Mouse (Mus musculus): Measurements from ENCODE around the gene Mrpl50. TPM values are rescaled to one million over a fixed set of nuclear protein-coding genes. Genes with fewer than 3 reads are reported as not detected.

Gene Mrpl50
- 63.7 TPM for polyA plus RNA-seq (2014; fragmentation: Illumina TruSeq; extraction: RNeasy Lipid Tissue Mini Kit (QIAGEN cat#74804); ENCODE audit: low read depth, low replicate concordance)

GRCm38 (mm10) chr4:49520572-49521340 lies at the start of gene Mrpl50, which contains the start of gene Zfp189:
TSS of gene Mrpl50 (minus strand) at chr4:49521093.
TSS of gene Zfp189 (plus strand) at chr4:49521176.

GRCm38 (mm10) chr4:49549383-49549782 lies 28.5 kb upstream of the Mrpl50 start, which contains the start of gene Aldob:
TSS of gene Aldob (minus strand) at chr4:49549546.

GRCm38 (mm10) chr4:49506386-49506785 lies 14.5 kb downstream of the Mrpl50 start, which contains the start of gene Baat:
TSS of gene Baat (minus strand) at chr4:49506557.

GRCm38 (mm10) chr4:49473435-49474100 lies 47.3 kb downstream of the Mrpl50 start, which contains the start of gene Acnat1:
TSS of gene Acnat1 (minus strand) at chr4:49473912.

Other genes starting within 250 kb of the Mrpl50 start
- gene Acnat2, start 112.9 kb downstream of the Mrpl50 start, polyA plus RNA-seq (2014; fragmentation: Illumina TruSeq; extraction: RNeasy Lipid Tissue Mini Kit (QIAGEN cat#74804); ENCODE audit: low read depth, low replicate concordance) = not detected
- gene Acnat1, start 47.2 kb downstream of the Mrpl50 start, polyA plus RNA-seq (2014; fragmentation: Illumina TruSeq; extraction: RNeasy Lipid Tissue Mini Kit (QIAGEN cat#74804); ENCODE audit: low read depth, low replicate concordance) = not detected
- gene Baat, start 14.5 kb downstream of the Mrpl50 start, polyA plus RNA-seq (2014; fragmentation: Illumina TruSeq; extraction: RNeasy Lipid Tissue Mini Kit (QIAGEN cat#74804); ENCODE audit: low read depth, low replicate concordance) = not detected
- 5.1 TPM for gene Zfp189, start 83 bp upstream of the Mrpl50 start, polyA plus RNA-seq (2014; fragmentation: Illumina TruSeq; extraction: RNeasy Lipid Tissue Mini Kit (QIAGEN cat#74804); ENCODE audit: low read depth, low replicate concordance)
- 9.4 TPM for gene Aldob, start 28.5 kb upstream of the Mrpl50 start, polyA plus RNA-seq (2014; fragmentation: Illumina TruSeq; extraction: RNeasy Lipid Tissue Mini Kit (QIAGEN cat#74804); ENCODE audit: low read depth, low replicate concordance)
- 45.3 TPM for gene Tmem246, start 76.8 kb upstream of the Mrpl50 start, polyA plus RNA-seq (2014; fragmentation: Illumina TruSeq; extraction: RNeasy Lipid Tissue Mini Kit (QIAGEN cat#74804); ENCODE audit: low read depth, low replicate concordance)
- 32.0 TPM for gene Rnf20, start 110.9 kb upstream of the Mrpl50 start, polyA plus RNA-seq (2014; fragmentation: Illumina TruSeq; extraction: RNeasy Lipid Tissue Mini Kit (QIAGEN cat#74804); ENCODE audit: low read depth, low replicate concordance)
- gene Ppp3r2, start 160.9 kb upstream of the Mrpl50 start, polyA plus RNA-seq (2014; fragmentation: Illumina TruSeq; extraction: RNeasy Lipid Tissue Mini Kit (QIAGEN cat#74804); ENCODE audit: low read depth, low replicate concordance) = not detected

Measured in heart, adult 10 weeks (tissue).